Mouse (Mus musculus) bone marrow, adult 2 months (tissue): ENCODE results near the gene Rftn1.

ENCODE experiments used
- CTCF ChIP-seq: fragments of 200-500 bp; IDR thresholded peaks from 2 replicates; pipeline ENCODE4 v1.5.1; 2011; ENCODE audit warnings: low read length, control low read depth; ENCODE audit not compliant: control insufficient read depth, insufficient read depth
- POLR2A ChIP-seq: fragments of 200-500 bp; IDR thresholded peaks from 2 replicates; pipeline ENCODE4 v1.6.1; 2011; ENCODE audit warnings: low read depth, mild to moderate bottlenecking, control low read depth, low read length, borderline replicate concordance; ENCODE audit not compliant: control insufficient read depth

GRCm38 (mm10) chr17:50173368-50173767 lies 17.1 kb downstream of the Rftn1 start:
- TF ChIP-seq CTCF (no peak), POLR2A (no peak)
